In the genomic region with DNA sequence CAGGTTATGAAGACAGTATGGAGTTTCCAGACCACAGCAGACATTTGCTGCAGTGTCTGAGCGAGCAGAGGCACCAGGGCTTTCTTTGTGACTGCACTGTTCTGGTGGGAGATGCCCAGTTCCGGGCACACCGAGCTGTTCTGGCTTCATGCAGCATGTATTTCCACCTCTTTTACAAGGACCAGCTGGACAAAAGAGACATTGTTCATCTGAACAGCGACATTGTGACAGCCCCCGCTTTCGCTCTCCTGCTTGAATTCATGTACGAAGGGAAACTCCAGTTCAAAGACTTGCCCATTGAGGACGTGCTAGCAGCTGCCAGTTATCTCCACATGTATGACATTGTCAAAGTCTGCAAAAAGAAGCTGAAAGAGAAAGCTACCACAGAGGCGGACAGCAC, we compare ENCODE assay signal across 10 mouse cellular contexts. TPM values are rescaled to one million over a fixed set of nuclear protein-coding genes. Genes with fewer than 3 reads are reported as not detected.
DNase-seq lines count a peak whose midpoint lies in the region; ATAC-seq lines count a peak whose summit lies in the region.
"Had no signal": no experiment of that assay in that cellular context is flagged by ENCODE, and none has a peak within 500 bp of the region (broad histone marks: within the 10 kb centered on the region; RNA-seq: fewer than 3 reads in every experiment).

No protein-coding gene starts in this region.

- H3K4me1 ChIP-seq in embryonic facial prominence, embryonic 13.5 days, result peaks cover 54% of the 10 kb centered on the region
- peaks cover 45% of the 10 kb centered on the region for H3K4me1 ChIP-seq in limb, embryonic 10.5 days

- no peak overlapping the region for H3K27ac ChIP-seq in embryonic facial prominence, embryonic 13.5 days
- peak overlapping the region; percentile 50; the same call in 1 of the 2 replicates for H3K27ac ChIP-seq in limb, embryonic 10.5 days
- H3K27ac ChIP-seq: liver, embryonic 13.5 days had no signal

- H3K4me2 ChIP-seq in embryonic facial prominence, embryonic 13.5 days, result peak overlapping the region; percentile 28
- H3K4me2 ChIP-seq: liver, embryonic 13.5 days had no signal

- ATAC-seq in embryonic facial prominence, embryonic 13.5 days (ENCODE audit: insufficient number of reproducible peaks, insufficient read depth, low FRiP score, low TSS enrichment, low read depth), result no peak
- ATAC-seq in monocyte, adult 5-6 weeks (replicated peaks; ENCODE audit: insufficient number of reproducible peaks, low FRiP score, low TSS enrichment, poor library complexity, severe bottlenecking), result no peak

- H3K9me3 ChIP-seq in embryonic facial prominence, embryonic 13.5 days, result no peaks in the 10 kb centered on the region
- no peaks in the 10 kb centered on the region for H3K9me3 ChIP-seq in limb, embryonic 10.5 days (replicated peaks)
- H3K9me3 ChIP-seq: liver, embryonic 13.5 days had no signal

- 31% methylated on average over 9 of the region's 9 CpGs for WGBS in embryonic facial prominence, embryonic 13.5 days
- WGBS in limb, embryonic 10.5 days, result 78% methylated on average over 9 of the region's 9 CpGs

- H3K9ac ChIP-seq in embryonic facial prominence, embryonic 13.5 days, result 0 out of 2 replicates have a peak overlapping the region, but pooled peaks have one; percentile 21
- H3K9ac ChIP-seq: liver, embryonic 13.5 days had no signal

- DNase-seq in left cerebral cortex, postnatal 36 days (ENCODE audit: low spot score in 2 of 2), result peak; percentile 53 to 57
- DNase-seq in left cerebral cortex, adult 9 months (ENCODE audit: low spot score in 2 of 2), result no peak
- no peak for DNase-seq in limb, embryonic 10.5 days (ENCODE audit: low spot score)
- DNase-seq in retina, postnatal 1 day, result peak; percentile 81
- DNase-seq in frontal cortex, postnatal 25 days (ENCODE audit: low spot score in 2 of 2), result no peak
- no peak for DNase-seq in gastrocnemius, postnatal 25 days
- DNase-seq: liver, embryonic 13.5 days; thymus, postnatal 36 days had no signal

- peaks cover 14% of the 10 kb centered on the region for H3K36me3 ChIP-seq in embryonic facial prominence, embryonic 13.5 days
- H3K36me3 ChIP-seq in limb, embryonic 10.5 days, result peaks cover 22% of the 10 kb centered on the region

- peak overlapping the region; percentile 13; the same call in 1 of the 2 replicates for H3K4me3 ChIP-seq in embryonic facial prominence, embryonic 13.5 days
- H3K4me3 ChIP-seq in limb, embryonic 10.5 days, result no peak overlapping the region
- H3K4me3 ChIP-seq: liver, embryonic 13.5 days had no signal

- H3K27me3 ChIP-seq in embryonic facial prominence, embryonic 13.5 days, result peaks cover 5% of the 10 kb centered on the region; the same call in 1 of the 2 replicates
- H3K27me3 ChIP-seq in limb, embryonic 10.5 days (ENCODE audit: low read depth, poor library complexity, severe bottlenecking), result no peaks in the 10 kb centered on the region
- H3K27me3 ChIP-seq: liver, embryonic 13.5 days had no signal

- intact Hi-C loops in left cerebral cortex, postnatal 36 days (cut with DNase I), result loop anchor here (2.0 to 10.0 kb wide), 3 partner anchors 238 to 562 kb away; no protein-coding TSS in a partner anchor

RNA-seq across cellular contexts. Expression of a gene that starts 4.9 kb away (rescaled TPM):
- total RNA-seq in left cerebral cortex, postnatal 36 days (2021), result 100 to 1,000 TPM; 354 to 392 TPM
- 2.5 and 3.9 TPM in 2 replicates for polyA plus RNA-seq in embryonic facial prominence, embryonic 13.5 days (2015; fragmentation: Nextera tagmentation; extraction: Ambion mirVana)
- 0.99 and 1.0 TPM in 2 replicates for polyA plus RNA-seq in limb, embryonic 10.5 days (2016; fragmentation: Nextera tagmentation; extraction: Ambion mirVana)
- total RNA-seq in monocyte, adult 5-6 weeks (2017), result 21.8 to 50.1 TPM (median 31.3 TPM) in 3 replicates
- total RNA-seq in gastrocnemius, postnatal 25 days (2021), result 10 to 100 TPM; 75.6 to 95.6 TPM

Comparison
In these comparisons a context has a peak if more than half of its experiments do, and no peak if none do; other contexts are left out.
1. DNase-seq: peak in left cerebral cortex, postnatal 36 days (2 of 2) and retina, postnatal 1 day (single experiment); none in left cerebral cortex, adult 9 months (0 of 2), limb, embryonic 10.5 days (single experiment), frontal cortex, postnatal 25 days (0 of 2) and gastrocnemius, postnatal 25 days (single experiment).